Mouse (Mus musculus): ENCODE measurements at regions not wholly inside any gene's neighbourhood (a gene's known extent, or its start where the extent isn't known, plus 50 kb on each side); places are given as distances from the start of the nearest gene placed in this dataset.

- no peak overlapping the region for H3K4me3 ChIP-seq (ENCODE audit: control insufficient read depth in 1 of 2, insufficient read depth in 1 of 2, low read depth in 1 of 2, low read length in 2 of 2)
- 51% methylated on average over 11 of the region's 11 CpGs for WGBS
- no peak for ATAC-seq (ENCODE audit: insufficient number of reproducible peaks, insufficient read depth, low FRiP score, low read depth)
- no peak overlapping the region for H3K9ac ChIP-seq (ENCODE audit: low read length)
- H3K9me3 ChIP-seq (ENCODE audit: control insufficient read depth, low read length), result no peaks in the 10 kb centered on the region
- H3K36me3 ChIP-seq (ENCODE audit: control insufficient read depth, insufficient read depth, low read length), result no peaks in the 10 kb centered on the region
- H3K4me2 ChIP-seq (ENCODE audit: low read length), result peak overlapping the region; percentile 23
- H3K27ac ChIP-seq (replicated peaks in 1 of 2; ENCODE audit: control insufficient read depth in 1 of 2, insufficient read depth in 1 of 2, low read depth in 2 of 2, low read length in 2 of 2), result no peak overlapping the region
- no peaks in the 10 kb centered on the region for H3K4me1 ChIP-seq (ENCODE audit: control insufficient read depth in 2 of 2, insufficient read depth in 2 of 2, low read length in 2 of 2)
- H3K27me3 ChIP-seq (ENCODE audit: control insufficient read depth, insufficient read depth, low read length), result no peaks in the 10 kb centered on the region
These were observed 151.9 kb downstream of the Utp18 start for GRCm38 (mm10) chr11:93733568-93734185.

DNA sequence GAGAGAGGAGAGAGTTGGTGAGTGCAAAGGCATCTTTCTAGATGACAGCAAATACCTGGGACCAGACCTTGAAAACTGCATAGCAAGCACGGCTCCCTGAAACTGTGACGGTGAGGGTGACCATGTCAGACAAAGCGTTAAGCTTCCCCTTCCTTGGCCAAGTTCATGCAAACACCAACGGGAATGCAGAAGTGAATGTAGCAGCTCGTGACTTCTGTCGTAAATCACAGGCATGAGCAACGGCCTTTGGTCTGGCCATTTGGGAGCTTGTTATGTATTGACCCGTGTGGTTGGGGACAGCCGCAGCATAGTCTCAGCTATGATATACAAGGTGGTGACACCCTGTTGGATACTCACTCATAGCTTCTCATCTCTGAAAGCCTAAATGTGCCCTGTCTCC lies 156.4 kb downstream of the Utp18 start:
- no peak for ATAC-seq (ENCODE audit: insufficient number of reproducible peaks, insufficient read depth, low FRiP score, low read depth)
- Histone ChIP-seq H3K9ac (ENCODE audit: low read length) (no peak overlapping the region), H3K9me3 (ENCODE audit: control insufficient read depth, low read length) (no peaks in the 10 kb centered on the region), H3K36me3 (ENCODE audit: control insufficient read depth, insufficient read depth, low read length) (no peaks in the 10 kb centered on the region), H3K27me3 (ENCODE audit: control insufficient read depth, insufficient read depth, low read length) (no peaks in the 10 kb centered on the region), H3K4me2 (ENCODE audit: low read length) (no peak overlapping the region), H3K4me3 (ENCODE audit: control insufficient read depth in 1 of 2, insufficient read depth in 1 of 2, low read depth in 1 of 2, low read length in 2 of 2) (no peak overlapping the region), H3K27ac (replicated peaks in 1 of 2; ENCODE audit: control insufficient read depth in 1 of 2, insufficient read depth in 1 of 2, low read depth in 2 of 2, low read length in 2 of 2) (no peak overlapping the region), H3K4me1 (ENCODE audit: control insufficient read depth in 2 of 2, insufficient read depth in 2 of 2, low read length in 2 of 2) (no peaks in the 10 kb centered on the region)
- WGBS, result 85% methylated on average over 9 of the region's 9 CpGs

GRCm38 (mm10) chr11:93725242-93725641 lies 160.3 kb downstream of the Utp18 start:
- ATAC-seq (ENCODE audit: insufficient number of reproducible peaks, insufficient read depth, low FRiP score, low read depth), result no peak
- no peaks in the 10 kb centered on the region for H3K27me3 ChIP-seq (ENCODE audit: control insufficient read depth, insufficient read depth, low read length)
- no peaks in the 10 kb centered on the region for H3K4me1 ChIP-seq (ENCODE audit: control insufficient read depth in 2 of 2, insufficient read depth in 2 of 2, low read length in 2 of 2)
- 74% methylated on average over 6 of the region's 6 CpGs for WGBS
- H3K4me3 ChIP-seq (ENCODE audit: control insufficient read depth in 1 of 2, insufficient read depth in 1 of 2, low read depth in 1 of 2, low read length in 2 of 2), result no peak overlapping the region
- no peak overlapping the region for H3K27ac ChIP-seq (replicated peaks in 1 of 2; ENCODE audit: control insufficient read depth in 1 of 2, insufficient read depth in 1 of 2, low read depth in 2 of 2, low read length in 2 of 2)
- no peak overlapping the region for H3K4me2 ChIP-seq (ENCODE audit: low read length)
- H3K36me3 ChIP-seq (ENCODE audit: control insufficient read depth, insufficient read depth, low read length), result no peaks in the 10 kb centered on the region
- no peak overlapping the region for H3K9ac ChIP-seq (ENCODE audit: low read length)
- H3K9me3 ChIP-seq (ENCODE audit: control insufficient read depth, low read length), result no peaks in the 10 kb centered on the region

DNA sequence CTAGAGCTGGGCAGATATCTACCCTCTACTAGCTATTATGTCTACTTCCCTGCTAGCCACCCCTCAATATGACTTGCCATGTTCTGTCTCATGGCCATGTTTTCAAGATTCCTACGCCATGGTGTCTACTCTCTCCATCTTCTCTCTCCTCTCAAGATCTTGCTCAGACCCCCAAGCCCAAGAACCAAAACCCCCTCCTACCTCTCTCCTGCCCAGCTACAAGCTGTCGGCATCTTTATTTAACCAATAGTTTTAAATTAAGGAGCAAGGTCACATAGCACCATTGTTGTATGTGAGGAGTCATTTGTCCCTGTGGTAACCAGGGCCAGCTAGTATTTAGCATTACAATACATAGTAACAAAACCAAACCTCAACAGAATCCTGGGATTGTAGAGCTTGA lies 166.4 kb downstream of the Utp18 start:
- Histone ChIP-seq H3K4me1 (ENCODE audit: control insufficient read depth in 2 of 2, insufficient read depth in 2 of 2, low read length in 2 of 2) (no peaks in the 10 kb centered on the region), H3K4me3 (ENCODE audit: control insufficient read depth in 1 of 2, insufficient read depth in 1 of 2, low read depth in 1 of 2, low read length in 2 of 2) (no peak overlapping the region), H3K9me3 (ENCODE audit: control insufficient read depth, low read length) (no peaks in the 10 kb centered on the region), H3K4me2 (ENCODE audit: low read length) (no peak overlapping the region), H3K27ac (replicated peaks in 1 of 2; ENCODE audit: control insufficient read depth in 1 of 2, insufficient read depth in 1 of 2, low read depth in 2 of 2, low read length in 2 of 2) (no peak overlapping the region), H3K27me3 (ENCODE audit: control insufficient read depth, insufficient read depth, low read length) (no peaks in the 10 kb centered on the region), H3K9ac (ENCODE audit: low read length) (no peak overlapping the region), H3K36me3 (ENCODE audit: control insufficient read depth, insufficient read depth, low read length) (no peaks in the 10 kb centered on the region)
- 79% methylated on average over 2 of the region's 2 CpGs for WGBS
- no peak for ATAC-seq (ENCODE audit: insufficient number of reproducible peaks, insufficient read depth, low FRiP score, low read depth)

DNA sequence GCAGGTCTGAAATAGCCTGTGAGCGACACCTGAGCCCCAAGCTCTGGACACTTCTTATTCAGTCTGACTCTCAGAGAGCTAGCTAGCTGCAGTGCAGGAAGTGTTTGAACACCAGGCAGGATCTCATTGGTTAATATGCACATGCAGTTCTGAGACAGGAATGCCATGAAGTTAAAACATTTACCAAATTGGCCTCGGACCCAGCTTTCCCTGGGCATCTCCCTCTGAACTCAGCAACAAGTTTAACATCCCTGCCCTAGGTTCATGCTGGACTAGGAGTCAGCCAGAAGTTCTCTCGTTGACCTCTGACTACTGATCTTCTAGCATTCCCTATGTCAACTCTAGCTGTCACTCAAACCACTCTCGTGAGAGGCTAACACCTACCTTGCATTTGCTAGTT lies 175.9 kb downstream of the Utp18 start:
- no peak for ATAC-seq (ENCODE audit: insufficient number of reproducible peaks, insufficient read depth, low FRiP score, low read depth)
- H3K27me3 ChIP-seq (ENCODE audit: control insufficient read depth, insufficient read depth, low read length), result no peaks in the 10 kb centered on the region
- no peak overlapping the region for H3K4me2 ChIP-seq (ENCODE audit: low read length)
- H3K4me3 ChIP-seq (ENCODE audit: control insufficient read depth in 1 of 2, insufficient read depth in 1 of 2, low read depth in 1 of 2, low read length in 2 of 2), result no peak overlapping the region
- H3K36me3 ChIP-seq (ENCODE audit: control insufficient read depth, insufficient read depth, low read length), result no peaks in the 10 kb centered on the region
- H3K9ac ChIP-seq (ENCODE audit: low read length), result no peak overlapping the region
- 74% methylated on average over 4 of the region's 4 CpGs for WGBS
- no peaks in the 10 kb centered on the region for H3K4me1 ChIP-seq (ENCODE audit: control insufficient read depth in 2 of 2, insufficient read depth in 2 of 2, low read length in 2 of 2)
- H3K27ac ChIP-seq (replicated peaks in 1 of 2; ENCODE audit: control insufficient read depth in 1 of 2, insufficient read depth in 1 of 2, low read depth in 2 of 2, low read length in 2 of 2), result no peak overlapping the region
- no peaks in the 10 kb centered on the region for H3K9me3 ChIP-seq (ENCODE audit: control insufficient read depth, low read length)

GRCm38 (mm10) chr11:93696982-93697541 lies 188.5 kb downstream of the Utp18 start:
- H3K36me3 ChIP-seq (ENCODE audit: control insufficient read depth, insufficient read depth, low read length), result no peaks in the 10 kb centered on the region

GRCm38 (mm10) chr11:93696096-93696890 lies 189.3 kb downstream of the Utp18 start:
- Histone ChIP-seq H3K4me3 (ENCODE audit: control insufficient read depth in 1 of 2, insufficient read depth in 1 of 2, low read depth in 1 of 2, low read length in 2 of 2) (no peak overlapping the region), H3K4me1 (ENCODE audit: control insufficient read depth in 2 of 2, insufficient read depth in 2 of 2, low read length in 2 of 2) (no peaks in the 10 kb centered on the region), H3K9me3 (ENCODE audit: control insufficient read depth, low read length) (no peaks in the 10 kb centered on the region), H3K27ac (replicated peaks in 1 of 2; ENCODE audit: control insufficient read depth in 1 of 2, insufficient read depth in 1 of 2, low read depth in 2 of 2, low read length in 2 of 2) (no peak overlapping the region), H3K27me3 (ENCODE audit: control insufficient read depth, insufficient read depth, low read length) (no peaks in the 10 kb centered on the region), H3K36me3 (ENCODE audit: control insufficient read depth, insufficient read depth, low read length) (no peaks in the 10 kb centered on the region), H3K9ac (ENCODE audit: low read length) (no peak overlapping the region), H3K4me2 (ENCODE audit: low read length) (no peak overlapping the region)
- no peak for ATAC-seq (ENCODE audit: insufficient number of reproducible peaks, insufficient read depth, low FRiP score, low read depth)
- WGBS, result 74% methylated on average over 12 of the region's 12 CpGs

More at GRCm38 (mm10) chr11:93696982-93697541, 188.5 kb downstream of the Utp18 start:
- Histone ChIP-seq H3K9ac (ENCODE audit: low read length) (no peak overlapping the region), H3K9me3 (ENCODE audit: control insufficient read depth, low read length) (no peaks in the 10 kb centered on the region), H3K4me1 (ENCODE audit: control insufficient read depth in 2 of 2, insufficient read depth in 2 of 2, low read length in 2 of 2) (no peaks in the 10 kb centered on the region), H3K27me3 (ENCODE audit: control insufficient read depth, insufficient read depth, low read length) (no peaks in the 10 kb centered on the region), H3K27ac (replicated peaks in 1 of 2; ENCODE audit: control insufficient read depth in 1 of 2, insufficient read depth in 1 of 2, low read depth in 2 of 2, low read length in 2 of 2) (no peak overlapping the region), H3K4me3 (ENCODE audit: control insufficient read depth in 1 of 2, insufficient read depth in 1 of 2, low read depth in 1 of 2, low read length in 2 of 2) (no peak overlapping the region), H3K4me2 (ENCODE audit: low read length) (no peak overlapping the region)
- no peak for ATAC-seq (ENCODE audit: insufficient number of reproducible peaks, insufficient read depth, low FRiP score, low read depth)
- 79% methylated on average over 8 of the region's 8 CpGs for WGBS

All from heart, embryonic 14.5 days (tissue).